Mouse (Mus musculus) hindbrain, embryonic 16.5 days (tissue): ENCODE measurements around the gene Tmem56. TPM values are rescaled to one million over a fixed set of nuclear protein-coding genes. Genes with fewer than 3 reads are reported as not detected.

Source experiments
- ATAC-seq: fragments of 200-750 bp; cut with Nextera tagmentation; 2 replicates; pipeline ENCODE4 v1.8.0; 2017; ENCODE audit warnings: moderate TSS enrichment, moderate library complexity
- H3K27ac ChIP-seq: fragments of 300-500 bp; sonication (generic); 2 replicates; pipeline ENCODE4 v1.5.1; 2014; ENCODE audit warnings: low read depth, mild to moderate bottlenecking, control low read depth, low read length, moderate library complexity
- H3K27me3 ChIP-seq: fragments of 300-500 bp; sonication (generic); replicated peaks from 2 replicates; pipeline ENCODE4 v1.6.1; 2014; ENCODE audit warnings: low read length; ENCODE audit not compliant: control insufficient read depth, insufficient read depth
- H3K36me3 ChIP-seq: fragments of 300-500 bp; sonication (generic); 2 replicates; pipeline ENCODE4 v1.6.1; 2014; ENCODE audit warnings: mild to moderate bottlenecking, low read length, moderate library complexity, mixed read lengths; ENCODE audit not compliant: control insufficient read depth, insufficient read depth
- H3K4me1 ChIP-seq: fragments of 300-500 bp; sonication (generic); 2 replicates; pipeline ENCODE4 v1.6.1; 2014; ENCODE audit warnings: low read depth, low read length; ENCODE audit not compliant: control insufficient read depth, insufficient read depth
- H3K4me2 ChIP-seq: fragments of 300-500 bp; sonication (generic); 2 replicates; pipeline ENCODE4 v1.6.1; 2014; ENCODE audit warnings: mild to moderate bottlenecking, low read length, control low read depth, moderate library complexity
- H3K4me3 ChIP-seq: fragments of 300-500 bp; sonication (generic); 2 replicates; pipeline ENCODE4 v1.5.1; 2014; ENCODE audit warnings: mild to moderate bottlenecking, low read length, control low read depth, moderate library complexity
- H3K9ac ChIP-seq: fragments of 300-500 bp; sonication (generic); 2 replicates; pipeline ENCODE4 v1.6.1; 2014; ENCODE audit warnings: low read depth, mild to moderate bottlenecking, control low read depth, low read length, moderate library complexity
- H3K9me3 ChIP-seq: fragments of 300-500 bp; sonication (generic); 2 replicates; pipeline ENCODE4 v1.6.1; 2014; ENCODE audit warnings: mild to moderate bottlenecking, low read length, moderate library complexity; ENCODE audit not compliant: control insufficient read depth
- WGBS: fragments of 180-500 bp; shearing (Covaris S2); extraction: QIAGEN DNeasy Blood & Tissue Kit; methylation state at CpG from one replicate; pipeline ENCODE4 v1.1.7; 2014; 5-methylcytosine and 5-hydroxymethylcytosine counted together
- polyA plus RNA-seq: library from polyadenylated mRNA; unstranded; fragments of >200 nt; fragmentation: Nextera tagmentation; extraction: Ambion mirVana; gene quantifications from 2 replicates; pipeline ENCODE4 v1.2.1, GENCODE M21; 2015

Tmem56 gene
- polyA plus RNA-seq, 1 experiment from 2014 or later = 2.9 TPM

DNA sequence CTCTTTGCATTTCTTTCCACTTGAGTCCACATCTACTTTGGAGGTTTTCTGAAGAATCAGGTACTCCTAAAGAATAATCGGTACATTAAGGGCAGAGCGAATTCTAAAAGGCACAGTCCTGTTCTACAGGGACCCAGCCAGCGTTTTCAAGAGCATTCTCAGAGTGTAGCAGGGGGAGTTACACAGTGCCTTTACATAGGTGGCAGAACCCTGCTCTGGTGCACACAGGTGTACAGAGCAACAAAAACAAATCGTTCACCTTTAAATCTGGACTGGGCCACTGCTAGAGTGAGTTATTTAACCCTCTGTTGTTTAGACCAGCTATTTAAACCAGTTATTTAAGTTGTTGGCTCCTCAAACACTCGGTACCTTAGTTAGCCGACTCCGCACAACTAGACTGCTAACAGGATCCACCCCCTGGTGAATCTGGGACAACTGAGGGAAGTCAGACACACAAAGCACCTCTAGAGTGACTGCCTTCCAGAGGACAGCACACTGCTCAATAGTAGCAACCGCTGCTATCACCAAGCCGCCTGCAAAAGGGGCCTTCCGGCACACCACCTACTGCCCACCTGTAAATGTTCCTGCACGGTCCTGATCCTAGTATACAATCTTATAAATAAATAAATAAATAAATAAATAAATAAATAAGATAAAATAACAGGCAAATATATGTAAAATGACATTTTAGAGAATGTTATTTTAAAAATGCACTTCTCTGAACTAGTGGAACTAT lies 126.3 kb downstream of the Tmem56 start:
- peaks cover 7% of the 10 kb centered on the region for H3K4me1 ChIP-seq
- H3K4me2 ChIP-seq = peak overlapping the region; percentile 46
- 44% methylated on average over 11 of the region's 11 CpGs for WGBS
- H3K36me3 ChIP-seq = no peaks in the 10 kb centered on the region
- no peak for ATAC-seq
- H3K4me3 ChIP-seq = no peak overlapping the region
- H3K27me3 ChIP-seq = no peaks in the 10 kb centered on the region
- H3K9me3 ChIP-seq = no peaks in the 10 kb centered on the region
- H3K27ac ChIP-seq = no peak overlapping the region
- no peak overlapping the region; the same call in 1 of the 2 replicates for H3K9ac ChIP-seq

DNA sequence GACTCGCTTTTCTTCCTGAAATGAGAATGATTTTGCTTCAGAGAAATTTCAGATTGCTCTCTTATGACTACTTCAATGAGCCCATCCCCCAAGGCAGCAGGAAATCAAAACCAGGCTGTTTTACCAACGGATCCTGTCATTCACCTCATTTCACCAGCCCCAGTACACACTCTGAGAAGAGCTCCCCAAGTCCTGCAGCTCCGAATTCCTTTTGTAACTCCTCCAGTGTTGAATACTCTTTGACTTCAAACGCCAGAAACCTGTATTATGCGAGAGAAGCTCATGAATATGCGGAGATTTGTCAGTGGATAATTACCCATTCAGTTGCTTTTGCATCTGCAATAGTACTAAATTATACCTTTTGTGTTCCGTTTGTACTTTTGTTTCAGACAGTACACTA lies 126.9 kb downstream of the Tmem56 start:
- ATAC-seq = no peak
- 21% methylated on average over 7 of the region's 7 CpGs for WGBS
- peak overlapping the region; percentile 46 for H3K4me2 ChIP-seq

More for the DNA sequence above, 126.9 kb downstream of the Tmem56 start:
- H3K9ac ChIP-seq = no peak overlapping the region; the same call in 1 of the 2 replicates
- no peak overlapping the region; the same call in 1 of the 2 replicates for H3K4me3 ChIP-seq
- no peaks in the 10 kb centered on the region for H3K36me3 ChIP-seq
- H3K4me1 ChIP-seq = peaks cover 7% of the 10 kb centered on the region
- H3K27me3 ChIP-seq = no peaks in the 10 kb centered on the region
- no peak overlapping the region for H3K27ac ChIP-seq
- H3K9me3 ChIP-seq = no peaks in the 10 kb centered on the region

Other genes with a start within 250 kb of the Tmem56 start
- 7.7 and 8.6 TPM in 2 replicates for gene Rwdd3, start 111.4 kb downstream of the Tmem56 start, polyA plus RNA-seq
- 41.3 and 44.8 TPM in 2 replicates for gene Alg14, start 8.7 kb upstream of the Tmem56 start, polyA plus RNA-seq
- 395 and 417 TPM in 2 replicates for gene Cnn3, start 143.4 kb upstream of the Tmem56 start, polyA plus RNA-seq
- 0.51 and 0.59 TPM in 2 replicates for gene Slc44a3, start 249.3 kb upstream of the Tmem56 start, polyA plus RNA-seq